Mouse (Mus musculus) heart, embryonic 11.5 days (tissue): ENCODE measurements at regions not wholly inside any gene's neighbourhood (a gene's known extent, or its start where the extent isn't known, plus 50 kb on each side); places are given as distances from the start of the nearest gene placed in this dataset.

ENCODE experiments used
- ATAC-seq: fragments of 200-750 bp; cut with Nextera tagmentation; replicated peaks from 2 replicates; pipeline ENCODE4 v1.8.0; 2017; ENCODE audit warnings: moderate library complexity; ENCODE audit not compliant: insufficient number of reproducible peaks, low FRiP score, low TSS enrichment
- H3K27ac ChIP-seq: fragments of 300-500 bp; sonication (generic); 2 replicates; pipeline ENCODE4 v1.5.1; 2014; ENCODE audit warnings: mild to moderate bottlenecking, low read depth, low read length
- H3K27me3 ChIP-seq: fragments of 300-500 bp; sonication (generic); 2 replicates; pipeline ENCODE4 v1.6.1; 2014; ENCODE audit warnings: mild to moderate bottlenecking, low read length, mixed read lengths; ENCODE audit not compliant: control insufficient read depth, insufficient read depth
- H3K36me3 ChIP-seq: fragments of 300-500 bp; sonication (generic); 2 replicates; pipeline ENCODE4 v1.6.1; 2014; ENCODE audit warnings: mild to moderate bottlenecking, low read length, moderate library complexity, mixed read lengths; ENCODE audit not compliant: control insufficient read depth, insufficient read depth
- H3K4me1 ChIP-seq: fragments of 300-500 bp; sonication (generic); 2 replicates; pipeline ENCODE4 v1.6.1; 2014; ENCODE audit warnings: low read length; ENCODE audit not compliant: control insufficient read depth, insufficient read depth
- H3K4me2 ChIP-seq: fragments of 300-500 bp; sonication (generic); 2 replicates; pipeline ENCODE4 v1.6.1; 2014; ENCODE audit warnings: mild to moderate bottlenecking, moderate library complexity
- H3K4me3 ChIP-seq: fragments of 300-500 bp; sonication (generic); 2 replicates; pipeline ENCODE4 v1.5.1; 2014; ENCODE audit warnings: low read depth, low read length
- H3K9ac ChIP-seq: fragments of 300-500 bp; sonication (generic); 2 replicates; pipeline ENCODE4 v1.6.1; 2014; ENCODE audit warnings: mild to moderate bottlenecking, low read depth, low read length, moderate library complexity
- H3K9me3 ChIP-seq: fragments of 300-500 bp; sonication (generic); replicated peaks from 2 replicates; pipeline ENCODE4 v1.6.1; 2016; ENCODE audit warnings: low read length; ENCODE audit not compliant: control insufficient read depth
- WGBS: fragments of 180-500 bp; shearing (Covaris S2); extraction: QIAGEN DNeasy Blood & Tissue Kit; methylation state at CpG from one replicate; pipeline ENCODE4 v1.1.7; 2014; ENCODE audit not compliant: insufficient replicate concordance; 5-methylcytosine and 5-hydroxymethylcytosine counted together

GRCm38 (mm10) chr16:93511517-93511916 is 92.3 kb downstream of the Setd4 start:
- 2% methylated on average over 2 of the region's 2 CpGs for WGBS
- no peaks in the 10 kb centered on the region for H3K4me1 ChIP-seq
- no peak overlapping the region for H3K4me2 ChIP-seq
- no peaks in the 10 kb centered on the region for H3K27me3 ChIP-seq
- no peak overlapping the region for H3K9ac ChIP-seq
- H3K36me3 ChIP-seq: no peaks in the 10 kb centered on the region
- 0 out of 2 replicates have a peak, but pooled peaks cover 3% of the 10 kb centered on the region for H3K9me3 ChIP-seq
- H3K4me3 ChIP-seq: no peak overlapping the region
- no peak overlapping the region for H3K27ac ChIP-seq
- ATAC-seq: no peak

DNA sequence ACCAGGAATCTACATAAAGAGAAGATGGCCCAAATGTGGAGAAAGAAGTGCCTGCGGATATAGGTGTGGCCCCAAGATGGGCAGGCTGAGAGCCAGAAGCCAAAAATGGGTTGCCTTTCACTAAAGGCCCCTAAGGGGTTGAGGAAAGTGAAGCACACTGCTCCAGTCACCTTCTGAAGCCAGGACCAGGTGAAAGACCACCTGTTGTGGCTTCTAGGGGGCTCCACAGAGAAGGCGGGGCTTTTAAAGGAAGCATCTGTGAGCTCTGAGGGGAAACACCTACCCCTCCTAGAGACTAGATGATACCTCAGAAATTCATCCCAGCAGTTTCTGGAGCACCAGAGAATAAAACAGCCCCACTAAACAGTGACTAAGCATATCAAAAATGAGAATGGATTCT is 105.1 kb downstream of the Setd4 start:
- no peaks in the 10 kb centered on the region for H3K27me3 ChIP-seq
- H3K4me3 ChIP-seq: no peak overlapping the region
- ATAC-seq: no peak

DNA sequence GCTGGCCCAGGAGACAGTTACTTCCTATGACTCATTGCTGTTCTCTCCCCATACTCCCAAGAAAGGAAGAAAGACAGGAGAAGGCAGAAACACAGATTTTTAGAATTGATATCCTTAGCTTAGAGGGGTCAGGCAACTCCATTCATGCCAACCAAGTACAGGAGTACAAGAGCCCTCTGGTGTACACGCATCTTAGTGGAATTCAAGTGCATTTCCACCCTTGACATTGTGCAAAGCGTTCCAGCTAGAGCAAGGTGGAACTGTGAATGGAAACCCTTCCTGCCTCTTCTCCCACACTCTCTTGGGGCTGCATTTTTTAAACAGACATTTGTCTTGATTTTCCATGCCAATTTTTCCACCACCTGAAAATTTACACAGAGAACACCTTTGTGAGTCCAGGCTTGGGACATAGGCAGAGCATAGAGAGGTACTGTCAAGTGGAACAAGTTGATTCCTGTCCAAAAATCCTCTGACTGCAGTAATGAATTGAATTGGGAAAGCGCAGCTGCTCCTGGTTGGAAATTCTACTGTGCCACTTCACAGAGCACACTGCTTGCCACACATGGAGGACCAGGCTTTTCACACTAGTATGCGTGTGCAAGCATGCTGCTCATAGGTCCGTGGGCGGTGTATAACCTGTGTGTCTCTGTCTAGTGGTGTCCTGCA is 110.4 kb downstream of the Setd4 start:
- Histone ChIP-seq H3K27me3 (no peaks in the 10 kb centered on the region), H3K9ac (no peak overlapping the region), H3K4me1 (no peaks in the 10 kb centered on the region), H3K9me3 (no peaks in the 10 kb centered on the region), H3K4me2 (no peak overlapping the region), H3K36me3 (no peaks in the 10 kb centered on the region), H3K4me3 (no peak overlapping the region), H3K27ac (no peak overlapping the region)
- 79% methylated on average over 6 of the region's 6 CpGs for whole genome bisulfite sequencing
- ATAC-seq: no peak

More for the DNA sequence above, 105.1 kb downstream of the Setd4 start:
- no peaks in the 10 kb centered on the region; the same call in 1 of the 2 replicates for H3K9me3 ChIP-seq
- WGBS: 74% methylated on average over 2 of the region's 2 CpGs
- no peak overlapping the region for H3K27ac ChIP-seq
- H3K4me1 ChIP-seq: no peaks in the 10 kb centered on the region
- H3K36me3 ChIP-seq: no peaks in the 10 kb centered on the region
- H3K9ac ChIP-seq: no peak overlapping the region
- no peak overlapping the region for H3K4me2 ChIP-seq

DNA sequence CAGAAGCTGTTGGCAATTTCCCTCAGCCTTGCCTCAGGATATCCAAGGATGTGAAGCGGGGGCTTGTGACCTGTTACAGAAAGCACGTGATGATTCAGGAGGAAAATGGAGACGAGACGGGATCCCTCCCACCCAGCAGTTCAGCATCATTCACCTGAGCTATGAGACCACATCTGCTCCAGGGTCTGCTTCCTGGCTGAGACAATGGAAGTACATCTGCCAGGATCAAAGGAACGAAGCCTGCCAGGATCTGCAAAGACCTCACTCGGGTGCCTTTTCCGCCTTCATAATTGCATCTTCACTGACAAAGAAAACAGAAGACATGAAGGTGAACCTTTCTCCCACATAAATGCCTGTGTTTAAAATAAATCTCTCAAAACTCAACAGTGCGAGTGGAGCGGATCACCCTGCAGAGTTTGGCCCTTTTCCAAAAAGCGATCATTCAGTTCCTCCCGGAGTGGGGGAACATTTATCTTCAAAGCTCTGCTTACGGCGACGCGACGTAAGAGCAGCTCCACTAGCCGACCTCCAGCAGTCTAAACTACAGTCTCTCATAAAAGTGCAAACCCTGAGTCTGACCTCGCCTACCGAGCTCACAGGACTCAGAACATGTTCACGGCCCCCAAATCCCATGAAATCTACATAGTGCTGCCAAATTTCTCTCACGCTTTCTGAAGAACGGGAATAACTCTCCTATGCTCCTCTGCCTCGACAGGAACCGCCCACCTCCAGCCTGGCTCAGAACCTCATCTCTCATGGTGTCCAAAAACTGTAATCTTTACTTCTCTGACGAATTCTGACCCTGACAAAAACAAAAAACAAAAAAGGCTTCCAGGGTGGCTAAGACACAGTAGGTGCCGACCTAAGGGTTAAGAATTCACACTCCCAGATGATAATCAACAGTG is 117.0 kb downstream of the Setd4 start:
- Histone ChIP-seq H3K9ac (no peak overlapping the region), H3K27ac (no peak overlapping the region), H3K4me2 (no peak overlapping the region), H3K36me3 (no peaks in the 10 kb centered on the region), H3K4me1 (no peaks in the 10 kb centered on the region), H3K9me3 (no peaks in the 10 kb centered on the region), H3K27me3 (no peaks in the 10 kb centered on the region; the same call in 1 of the 2 replicates), H3K4me3 (no peak overlapping the region)
- WGBS: 58% methylated on average over 26 of the region's 26 CpGs
- ATAC-seq: no peak

- H3K27ac ChIP-seq: no peak overlapping the region
- no peak overlapping the region for H3K4me2 ChIP-seq
- peaks cover 5% of the 10 kb centered on the region for H3K9me3 ChIP-seq
- no peaks in the 10 kb centered on the region for H3K4me1 ChIP-seq
- 75% methylated on average over 6 of the region's 6 CpGs for WGBS
- H3K9ac ChIP-seq: no peak overlapping the region
- no peaks in the 10 kb centered on the region for H3K36me3 ChIP-seq
- H3K27me3 ChIP-seq: no peaks in the 10 kb centered on the region
- H3K4me3 ChIP-seq: no peak overlapping the region
- ATAC-seq: no peak
Measured at GRCm38 (mm10) chr16:93469957-93470356, 133.9 kb downstream of the Setd4 start.

- no peak for ATAC-seq
- H3K36me3 ChIP-seq: no peaks in the 10 kb centered on the region
- 79% methylated on average over 5 of the region's 5 CpGs for WGBS
Measured at GRCm38 (mm10) chr16:93465741-93466140, 138.1 kb downstream of the Setd4 start.

DNA sequence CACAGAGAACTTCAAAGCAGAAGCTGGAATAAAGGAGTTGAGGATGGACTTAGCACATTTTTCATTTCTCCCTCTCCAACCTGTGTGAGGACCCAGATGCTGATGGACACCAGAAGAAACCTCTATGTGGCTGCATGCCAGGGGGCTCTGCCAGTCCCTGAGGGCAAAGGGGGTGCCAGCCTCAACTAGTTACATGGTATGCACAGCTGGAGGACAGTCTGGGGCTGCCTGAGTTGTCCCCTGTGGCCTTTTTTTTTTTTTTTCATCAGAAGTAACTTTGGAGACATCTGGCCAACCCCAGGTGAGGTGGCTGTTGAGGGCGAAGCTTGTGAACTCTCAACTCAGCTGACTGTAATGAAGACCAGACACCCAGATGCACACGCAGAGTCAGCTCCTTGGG is 139.0 kb downstream of the Setd4 start:
- no peak overlapping the region for H3K4me3 ChIP-seq
- H3K36me3 ChIP-seq: no peaks in the 10 kb centered on the region
- no peak overlapping the region for H3K27ac ChIP-seq
- H3K4me1 ChIP-seq: peaks cover 8% of the 10 kb centered on the region
- no peak overlapping the region for H3K4me2 ChIP-seq
- no peak overlapping the region for H3K9ac ChIP-seq
- no peak for ATAC-seq
- H3K27me3 ChIP-seq: peaks cover 5% of the 10 kb centered on the region
- 50% methylated on average over 2 of the region's 2 CpGs for WGBS
- no peaks in the 10 kb centered on the region for H3K9me3 ChIP-seq

More at GRCm38 (mm10) chr16:93465741-93466140, 138.1 kb downstream of the Setd4 start:
- no peak overlapping the region for H3K27ac ChIP-seq
- no peak overlapping the region for H3K9ac ChIP-seq
- no peak overlapping the region for H3K4me3 ChIP-seq
- H3K9me3 ChIP-seq: no peaks in the 10 kb centered on the region
- peaks cover 8% of the 10 kb centered on the region for H3K4me1 ChIP-seq
- no peak overlapping the region for H3K4me2 ChIP-seq
- no peaks in the 10 kb centered on the region for H3K27me3 ChIP-seq

DNA sequence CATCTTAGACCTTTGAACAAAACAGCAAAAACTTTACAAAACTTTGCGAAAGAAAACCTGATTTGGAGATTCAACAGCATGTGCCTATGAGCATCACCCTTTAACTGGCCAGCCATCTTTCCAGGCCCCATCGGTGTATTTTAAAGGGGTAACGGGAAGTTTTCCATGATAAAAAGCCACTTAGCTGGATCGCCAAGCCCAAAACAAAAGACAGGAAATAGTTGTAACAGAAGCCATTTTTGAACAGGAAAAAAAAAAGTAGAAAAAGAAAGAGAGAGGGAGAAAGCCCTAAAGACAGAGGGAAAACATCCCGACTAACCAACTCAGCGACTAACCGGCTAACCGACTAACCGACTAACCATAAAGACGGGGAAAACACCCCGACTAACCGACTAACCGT is 140.5 kb downstream of the Setd4 start:
- Histone ChIP-seq H3K9me3 (no peaks in the 10 kb centered on the region), H3K4me2 (no peak overlapping the region), H3K36me3 (no peaks in the 10 kb centered on the region), H3K9ac (no peak overlapping the region), H3K27ac (no peak overlapping the region), H3K4me1 (peaks cover 18% of the 10 kb centered on the region), H3K27me3 (peaks cover 11% of the 10 kb centered on the region), H3K4me3 (no peak overlapping the region)
- no peak for ATAC-seq
- WGBS: 80% methylated on average over 13 of the region's 13 CpGs
